8 mouse cellular contexts compared by ENCODE assay signal in genomic region chr7:79547092-79547491, GRCm38 (mm10).
DNase-seq lines count a peak whose midpoint lies in the region; ATAC-seq lines count a peak whose summit lies in the region.
"Had no signal": no experiment of that assay in that cellular context is flagged by ENCODE, and none has a peak within 500 bp of the region (broad histone marks: within the 10 kb centered on the region; RNA-seq: fewer than 3 reads in every experiment).

No protein-coding gene starts in this region.

- peak; percentile 68; the same call in 1 of the 2 replicates for ATAC-seq in midbrain, embryonic 11.5 days (ENCODE audit: low FRiP score)

- H3K9me3 ChIP-seq in midbrain, embryonic 11.5 days (ENCODE audit: control insufficient read depth, low read length) = no peaks in the 10 kb centered on the region
- H3K9me3 ChIP-seq: stomach, embryonic 15.5 days had no signal

- DNase-seq in R1 (ENCODE audit: low read depth, low spot score) = peak; percentile 91
- DNase-seq in cerebellum, adult 9-10 months = peak; percentile 96
- peak; percentile 93 to 95 for DNase-seq in frontal cortex, postnatal 25 days (ENCODE audit: low spot score in 2 of 2)
- peak; percentile 75 for DNase-seq in induced T-regulatory cell, adult 2 months (ENCODE audit: low read depth)
- DNase-seq in left cerebral cortex, adult 9 months (ENCODE audit: low spot score in 2 of 2) = peak; percentile 88 to 98
- DNase-seq in midbrain, embryonic 11.5 days (ENCODE audit: low spot score, missing footprints) = peak; percentile 99
- DNase-seq in spleen, adult 18-20 months = peak; percentile 16 to 59

- no peak overlapping the region for H3K4me2 ChIP-seq in midbrain, embryonic 11.5 days
- H3K4me2 ChIP-seq: stomach, embryonic 15.5 days had no signal

- H3K4me3 ChIP-seq in midbrain, embryonic 11.5 days (ENCODE audit: low read depth, low read length) = no peak overlapping the region
- H3K4me3 ChIP-seq: stomach, embryonic 15.5 days had no signal

- H3K9ac ChIP-seq in midbrain, embryonic 11.5 days (ENCODE audit: low read length) = no peak overlapping the region
- H3K9ac ChIP-seq: stomach, embryonic 15.5 days had no signal

- 2% methylated on average over 15 of the region's 15 CpGs for WGBS in midbrain, embryonic 11.5 days

- H3K27me3 ChIP-seq in midbrain, embryonic 11.5 days (ENCODE audit: control insufficient read depth, insufficient read depth, low read length) = peaks cover 68% of the 10 kb centered on the region

- peaks cover 51% of the 10 kb centered on the region for H3K4me1 ChIP-seq in midbrain, embryonic 11.5 days (ENCODE audit: control insufficient read depth, insufficient read depth, low read length)

- no peaks in the 10 kb centered on the region for H3K36me3 ChIP-seq in midbrain, embryonic 11.5 days (ENCODE audit: control insufficient read depth, insufficient read depth, low read length)
- H3K36me3 ChIP-seq: stomach, embryonic 15.5 days had no signal

- H3K27ac ChIP-seq in midbrain, embryonic 11.5 days (ENCODE audit: low read depth, low read length) = no peak overlapping the region; the same call in 1 of the 2 replicates
- H3K27ac ChIP-seq: stomach, embryonic 15.5 days had no signal

Comparison
In these comparisons a context has a peak if more than half of its experiments do, and no peak if none do; other contexts are left out.
1. DNase-seq: peak in every context shown above with its lines; median percentile 99 in midbrain, embryonic 11.5 days; 96 in cerebellum, adult 9-10 months; 94 in frontal cortex, postnatal 25 days; 93 in left cerebral cortex, adult 9 months; 91 in R1; 75 in induced T-regulatory cell, adult 2 months; 38 in spleen, adult 18-20 months.